Mouse (Mus musculus): Measurements from ENCODE around the gene Chrdl2.
A peak's percentile ranks its signal among the peaks of the same experiment; 100 is the strongest.
"Not testable (repeated sequence)": the region's sequence is repeated elsewhere in the genome, so short reads cannot be mapped to it uniquely, and the experiment has no call there.

The Chrdl2 gene

GRCm38 (mm10) chr7:100005790-100006189, at the start of gene Chrdl2:
Gene Chrdl2 (plus strand): TSS chr7:100006172.
- no peak for DNase-seq (ENCODE audit: low spot score)

- no peak for DNase-seq (ENCODE audit: low spot score)
Observed at GRCm38 (mm10) chr7:99957226-99957965, 48.6 kb upstream of the Chrdl2 start.

GRCm38 (mm10) chr7:99960571-99960970, 45.4 kb upstream of the Chrdl2 start:
- not testable (repeated sequence) for DNase-seq (ENCODE audit: low spot score)

GRCm38 (mm10) chr7:99961518-99961917, 44.5 kb upstream of the Chrdl2 start:
- DNase-seq (ENCODE audit: low spot score), result no peak

- no peak for DNase-seq (ENCODE audit: low spot score)
Observed at GRCm38 (mm10) chr7:99962536-99963236, 43.3 kb upstream of the Chrdl2 start.

- no peak for DNase-seq (ENCODE audit: low spot score)
Observed at GRCm38 (mm10) chr7:99963237-99963860, 42.6 kb upstream of the Chrdl2 start.

- DNase-seq (ENCODE audit: low spot score), result peak; percentile 44
Observed at GRCm38 (mm10) chr7:99965020-99965841, 40.7 kb upstream of the Chrdl2 start.

GRCm38 (mm10) chr7:99966011-99966721, 39.8 kb upstream of the Chrdl2 start:
- no peak for DNase-seq (ENCODE audit: low spot score)

GRCm38 (mm10) chr7:99969151-99969550, 36.8 kb upstream of the Chrdl2 start:
- no peak for DNase-seq (ENCODE audit: low spot score)

- no peak for DNase-seq (ENCODE audit: low spot score)
Observed at GRCm38 (mm10) chr7:99971926-99972325, 34.0 kb upstream of the Chrdl2 start.

GRCm38 (mm10) chr7:99972912-99973311, 33.1 kb upstream of the Chrdl2 start:
- not testable (repeated sequence) for DNase-seq (ENCODE audit: low spot score)

- DNase-seq (ENCODE audit: low spot score), result no peak
Observed at GRCm38 (mm10) chr7:99974208-99974970, 31.6 kb upstream of the Chrdl2 start.

GRCm38 (mm10) chr7:99975819-99976575, 30.0 kb upstream of the Chrdl2 start:
- no peak for DNase-seq (ENCODE audit: low spot score)

- DNase-seq (ENCODE audit: low spot score), result no peak
Observed at GRCm38 (mm10) chr7:99978041-99978440, 27.9 kb upstream of the Chrdl2 start.

- no peak for DNase-seq (ENCODE audit: low spot score)
Observed at GRCm38 (mm10) chr7:99979081-99979480, 26.9 kb upstream of the Chrdl2 start.

- no peak for DNase-seq (ENCODE audit: low spot score)
Observed at GRCm38 (mm10) chr7:99979546-99980131, 26.3 kb upstream of the Chrdl2 start.

- peak; percentile 92 for DNase-seq (ENCODE audit: low spot score)
Observed at GRCm38 (mm10) chr7:99980132-99980591, 25.8 kb upstream of the Chrdl2 start, which contains the start of gene Rnf169. Gene Rnf169 (minus strand): TSS chr7:99980448.

GRCm38 (mm10) chr7:99981311-99981710, 24.7 kb upstream of the Chrdl2 start:
- DNase-seq (ENCODE audit: low spot score), result peak; percentile 68

All from layer of hippocampus, adult 11-12 months (tissue).